Mouse (Mus musculus) intestine, postnatal 0 days (tissue): ENCODE results near the gene Syt6. TPM values are rescaled to one million over a fixed set of nuclear protein-coding genes. Genes with fewer than 3 reads are reported as not detected.

ENCODE experiments used
- ATAC-seq: fragments of 200-750 bp; cut with Nextera tagmentation; 2 replicates; pipeline ENCODE4 v1.8.0; 2017; ENCODE audit warnings: mild to moderate bottlenecking, moderate TSS enrichment, moderate library complexity
- H3K27ac ChIP-seq: fragments of 300-500 bp; sonication (generic); 2 replicates; pipeline ENCODE4 v1.5.1; 2014; ENCODE audit warnings: mild to moderate bottlenecking, low read depth, low read length, moderate library complexity
- H3K27me3 ChIP-seq: fragments of 300-500 bp; sonication (generic); replicated peaks from 2 replicates; pipeline ENCODE4 v1.6.1; 2014; ENCODE audit warnings: low read length, mixed read lengths; ENCODE audit not compliant: control insufficient read depth, insufficient read depth
- H3K36me3 ChIP-seq: fragments of 300-500 bp; sonication (generic); 2 replicates; pipeline ENCODE4 v1.6.1; 2014; ENCODE audit warnings: mild to moderate bottlenecking, moderate library complexity; ENCODE audit not compliant: control insufficient read depth, insufficient read depth
- H3K4me1 ChIP-seq: fragments of 300-500 bp; sonication (generic); replicated peaks from 2 replicates; pipeline ENCODE4 v1.6.1; 2014; ENCODE audit warnings: antibody characterized with exemption, low read length, mixed read lengths; ENCODE audit not compliant: control insufficient read depth, insufficient read depth
- H3K4me2 ChIP-seq: fragments of 300-500 bp; sonication (generic); replicated peaks from 2 replicates; pipeline ENCODE4 v1.6.1; 2014; ENCODE audit warnings: low read depth, mild to moderate bottlenecking, moderate library complexity
- H3K4me3 ChIP-seq: fragments of 300-500 bp; sonication (generic); 2 replicates; pipeline ENCODE4 v1.5.1; 2014; ENCODE audit warnings: low read depth, low read length
- H3K9ac ChIP-seq: fragments of 300-500 bp; sonication (generic); 2 replicates; pipeline ENCODE4 v1.6.1; 2014; ENCODE audit warnings: mild to moderate bottlenecking, low read depth, low read length
- H3K9me3 ChIP-seq: fragments of 300-500 bp; sonication (generic); 2 replicates; pipeline ENCODE4 v1.6.1; 2016; ENCODE audit warnings: mixed run types; ENCODE audit not compliant: control insufficient read depth
- CTCF ChIP-seq: sonication (generic); IDR thresholded peaks from 2 replicates; pipeline ENCODE4 v1.5.1; 2016; ENCODE audit warnings: low read depth, mild to moderate bottlenecking, control low read depth, antibody characterized with exemption, moderate library complexity
- WGBS: fragments of 180-500 bp; shearing (Covaris S2); extraction: QIAGEN DNeasy Blood & Tissue Kit; methylation state at CpG from one replicate; pipeline ENCODE4 v1.1.7; 2014; 5-methylcytosine and 5-hydroxymethylcytosine counted together
- polyA plus RNA-seq: library from polyadenylated mRNA; unstranded; fragments of >200 nt; fragmentation: Nextera tagmentation; extraction: Ambion mirVana; gene quantifications from 2 replicates; pipeline ENCODE4 v1.2.1, GENCODE M21; 2015

The Syt6 gene
- polyA plus RNA-seq, 1 experiment from 2014 or later = 0.56 TPM

GRCm38 (mm10) chr3:103648486-103648885 lies 73.5 kb downstream of the Syt6 start:
- Histone ChIP-seq H3K36me3 (no peaks in the 10 kb centered on the region), H3K4me2 (no peak overlapping the region), H3K4me1 (no peaks in the 10 kb centered on the region), H3K27ac (no peak overlapping the region), H3K27me3 (no peaks in the 10 kb centered on the region), H3K4me3 (no peak overlapping the region), H3K9ac (no peak overlapping the region), H3K9me3 (no peaks in the 10 kb centered on the region)
- no peak for ATAC-seq
- 67% methylated on average over 4 of the region's 4 CpGs for WGBS
- no peak for TF ChIP-seq CTCF

DNA sequence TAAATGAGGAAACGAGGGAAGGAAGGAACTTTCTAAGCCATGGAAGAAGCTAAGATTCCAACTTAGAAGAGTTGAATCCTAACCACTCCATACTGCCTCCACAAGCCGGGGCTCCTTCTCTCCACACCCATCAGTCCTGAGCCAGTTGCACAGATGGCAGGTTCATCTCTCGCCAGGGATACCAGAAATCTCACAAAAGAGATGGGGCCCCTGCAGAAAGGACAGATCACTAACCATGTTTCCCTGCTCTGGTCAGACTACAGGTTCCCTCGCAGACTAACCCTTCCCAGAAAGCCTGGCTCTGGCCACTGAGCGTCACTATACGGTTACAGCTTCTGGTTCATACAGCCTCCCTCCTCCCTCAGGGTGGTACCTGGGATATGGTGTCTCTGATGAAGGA lies 74.7 kb downstream of the Syt6 start:
- H3K4me3 ChIP-seq = no peak overlapping the region
- 92% methylated on average over 6 of the region's 6 CpGs for WGBS
- no peaks in the 10 kb centered on the region for H3K36me3 ChIP-seq
- no peaks in the 10 kb centered on the region for H3K4me1 ChIP-seq
- H3K27me3 ChIP-seq = no peaks in the 10 kb centered on the region
- no peak overlapping the region for H3K4me2 ChIP-seq
- no peak for TF ChIP-seq CTCF
- ATAC-seq = no peak
- no peak overlapping the region for H3K27ac ChIP-seq
- no peaks in the 10 kb centered on the region for H3K9me3 ChIP-seq
- no peak overlapping the region for H3K9ac ChIP-seq

DNA sequence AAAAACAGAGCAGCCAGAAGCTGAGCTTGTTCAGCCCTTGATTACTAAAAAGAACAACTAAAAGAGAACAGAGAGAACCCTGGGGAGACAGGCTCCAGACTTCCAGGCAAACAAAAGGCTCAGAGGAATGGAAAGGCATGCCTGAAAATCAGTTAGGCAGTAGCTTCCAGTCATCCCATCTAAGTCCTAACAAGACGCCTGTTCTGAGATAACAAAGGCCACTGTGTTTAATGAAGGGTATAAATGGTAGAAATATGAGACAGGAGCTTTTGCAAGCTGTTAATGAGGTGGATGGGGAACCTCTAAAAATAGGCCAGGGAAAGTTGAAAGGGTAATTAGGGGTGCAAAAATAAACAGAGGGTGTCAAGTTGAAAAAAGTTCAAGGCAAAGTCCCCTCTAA lies 75.4 kb downstream of the Syt6 start:
- ATAC-seq = no peak
- Histone ChIP-seq H3K4me1 (no peaks in the 10 kb centered on the region), H3K4me3 (no peak overlapping the region), H3K4me2 (no peak overlapping the region), H3K27me3 (no peaks in the 10 kb centered on the region), H3K27ac (no peak overlapping the region), H3K9me3 (no peaks in the 10 kb centered on the region), H3K9ac (no peak overlapping the region), H3K36me3 (no peaks in the 10 kb centered on the region)
- 65% methylated on average over 1 of the region's 1 CpGs for whole genome bisulfite sequencing
- no peak for TF ChIP-seq CTCF

DNA sequence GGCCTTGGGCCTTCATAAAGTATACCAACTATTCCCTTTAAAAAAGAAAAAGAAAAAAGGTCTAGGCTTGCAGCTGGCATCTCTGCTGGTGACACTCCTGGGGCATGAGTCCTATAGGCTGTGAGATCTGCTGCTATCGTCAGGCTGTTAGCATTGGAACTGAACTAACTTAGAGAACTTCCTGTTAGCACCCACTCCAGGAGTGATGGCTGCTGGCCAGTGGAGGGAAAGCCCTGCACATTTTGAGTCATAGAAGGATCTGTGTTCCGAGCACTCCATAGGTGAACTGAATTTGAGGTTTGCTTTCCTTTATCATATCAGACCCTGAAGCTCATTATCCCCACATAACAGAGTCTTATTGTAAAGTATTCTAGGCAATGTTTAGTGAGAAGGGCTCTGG lies 85.0 kb downstream of the Syt6 start:
- Histone ChIP-seq H3K9ac (no peak overlapping the region), H3K27me3 (no peaks in the 10 kb centered on the region), H3K4me1 (no peaks in the 10 kb centered on the region), H3K4me3 (no peak overlapping the region), H3K4me2 (no peak overlapping the region), H3K27ac (no peak overlapping the region), H3K9me3 (no peaks in the 10 kb centered on the region), H3K36me3 (no peaks in the 10 kb centered on the region)
- ATAC-seq = no peak
- 57% methylated on average over 2 of the region's 2 CpGs for WGBS
- no peak for TF ChIP-seq CTCF

DNA sequence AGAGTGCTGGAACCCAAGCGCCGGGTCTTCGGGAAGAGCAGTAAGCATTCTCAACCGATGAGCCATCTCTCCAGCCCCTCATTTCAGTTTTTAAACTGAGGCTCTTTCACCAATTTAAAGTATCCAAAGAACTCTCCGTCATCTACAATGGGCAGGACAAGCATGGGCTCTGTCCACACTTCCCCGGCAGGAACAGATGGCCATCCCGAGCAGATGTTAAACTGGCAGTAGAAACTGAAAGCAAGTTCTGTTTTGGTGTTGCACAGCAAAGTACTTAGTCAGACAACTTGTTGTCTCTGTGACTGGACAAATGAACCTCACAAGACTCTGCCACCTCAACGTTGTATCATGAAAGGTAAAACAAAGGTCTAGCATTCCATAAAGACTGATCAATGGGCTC lies 86.7 kb downstream of the Syt6 start:
- no peaks in the 10 kb centered on the region for H3K36me3 ChIP-seq
- H3K4me1 ChIP-seq = no peaks in the 10 kb centered on the region
- H3K4me3 ChIP-seq = no peak overlapping the region
- ATAC-seq = no peak
- WGBS = 72% methylated on average over 8 of the region's 8 CpGs
- TF ChIP-seq CTCF = no peak
- H3K27ac ChIP-seq = no peak overlapping the region
- no peak overlapping the region for H3K9ac ChIP-seq
- H3K27me3 ChIP-seq = no peaks in the 10 kb centered on the region
- no peak overlapping the region for H3K4me2 ChIP-seq
- H3K9me3 ChIP-seq = no peaks in the 10 kb centered on the region

DNA sequence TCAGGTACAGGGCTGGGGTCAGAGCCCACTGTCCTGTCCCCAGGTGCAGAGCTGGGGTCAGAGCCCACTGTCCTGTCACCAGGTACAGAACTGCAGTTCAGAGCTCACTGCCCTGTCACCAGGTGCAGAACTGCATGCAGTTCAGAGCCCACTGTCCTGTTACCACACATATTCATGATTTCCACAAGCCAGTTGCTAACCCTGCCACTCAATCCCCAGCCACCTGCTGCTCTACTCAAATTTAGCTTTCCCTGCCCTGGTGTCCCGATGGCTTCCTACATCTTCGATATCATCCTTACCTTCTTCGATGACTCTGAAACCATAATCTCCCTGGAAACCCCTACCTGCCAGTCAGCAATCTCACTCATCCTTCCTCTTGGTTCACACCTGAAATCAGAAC lies 88.4 kb downstream of the Syt6 start:
- no peak overlapping the region for H3K4me3 ChIP-seq
- no peak for ATAC-seq
- H3K4me1 ChIP-seq = no peaks in the 10 kb centered on the region
- WGBS = 94% methylated on average over 3 of the region's 3 CpGs
- H3K9me3 ChIP-seq = no peaks in the 10 kb centered on the region
- H3K4me2 ChIP-seq = no peak overlapping the region
- H3K27ac ChIP-seq = no peak overlapping the region
- TF ChIP-seq CTCF = no peak
- no peaks in the 10 kb centered on the region for H3K27me3 ChIP-seq
- no peaks in the 10 kb centered on the region for H3K36me3 ChIP-seq
- H3K9ac ChIP-seq = no peak overlapping the region

DNA sequence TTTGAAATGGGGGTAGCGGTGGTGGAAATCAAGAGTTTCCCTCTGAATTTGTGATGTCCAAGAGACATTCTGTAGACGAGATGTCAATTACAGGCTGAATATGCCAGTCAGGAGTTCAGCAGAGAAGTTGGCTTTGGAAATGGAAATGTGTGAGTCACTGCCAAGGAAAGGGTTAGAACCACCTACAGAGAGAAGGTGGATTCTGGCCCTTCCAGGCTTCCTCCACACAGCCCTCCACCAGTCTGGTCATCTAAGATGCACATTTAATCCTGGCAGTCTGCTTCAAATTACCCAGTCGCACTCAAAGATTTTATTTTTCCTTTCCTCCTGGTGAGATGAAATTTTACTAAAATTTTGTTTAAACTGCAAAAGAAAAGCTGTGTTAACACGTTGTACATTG lies 97.1 kb downstream of the Syt6 start:
- 72% methylated on average over 4 of the region's 4 CpGs for WGBS
- Histone ChIP-seq H3K9me3 (no peaks in the 10 kb centered on the region), H3K9ac (no peak overlapping the region), H3K4me3 (no peak overlapping the region), H3K4me1 (no peaks in the 10 kb centered on the region), H3K27me3 (no peaks in the 10 kb centered on the region), H3K27ac (no peak overlapping the region), H3K36me3 (no peaks in the 10 kb centered on the region), H3K4me2 (no peak overlapping the region)
- TF ChIP-seq CTCF = no peak
- no peak for ATAC-seq
